Mouse (Mus musculus) spleen, adult 2 months (tissue): ENCODE data around the gene Ehbp1.

Source experiments
- CTCF ChIP-seq: fragments of 200-500 bp; IDR thresholded peaks from 2 replicates; pipeline ENCODE4 v1.5.1; 2011; ENCODE audit warnings: mild to moderate bottlenecking, inconsistent platforms; ENCODE audit not compliant: insufficient read depth, insufficient read length, insufficient replicate concordance; ENCODE audit errors: extremely low read depth
- POLR2A ChIP-seq: fragments of 200-500 bp; IDR thresholded peaks from 2 replicates; pipeline ENCODE4 v1.6.1; 2011; ENCODE audit warnings: low read depth, low read length, inconsistent platforms

DNA sequence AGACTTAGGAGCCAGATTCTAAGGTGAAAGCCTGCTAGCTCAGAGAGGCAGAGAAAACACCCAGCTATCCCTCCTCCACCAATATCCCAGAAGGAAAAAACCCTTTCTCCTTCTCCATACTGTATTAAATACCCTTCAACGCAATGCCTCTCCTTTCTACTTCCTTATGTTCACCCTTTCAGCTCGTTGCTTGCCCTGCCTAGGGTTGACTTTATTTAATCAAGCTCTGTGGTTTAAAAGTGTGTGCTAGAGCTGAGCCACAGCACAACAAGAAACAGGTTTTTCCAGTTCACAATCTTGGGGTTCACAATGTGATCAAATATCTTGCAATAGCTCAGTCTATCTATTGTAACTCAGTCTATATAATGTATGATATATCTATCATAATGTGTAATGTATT, 7.9 kb upstream of the Ehbp1 start:
- no peak for TF ChIP-seq POLR2A
- no peak for TF ChIP-seq CTCF
